Mouse (Mus musculus): ENCODE measurements around the gene Prrx1. TPM values are rescaled to one million over a fixed set of nuclear protein-coding genes. Genes with fewer than 3 reads are reported as not detected.

Gene Prrx1
- polyA plus RNA-seq, 1 experiment from 2014 or later = 3.9 TPM

GRCm38 (mm10) chr1:163305956-163306355 lies 7.6 kb downstream of the Prrx1 start:
- 52% methylated on average over 1 of the region's 1 CpGs for WGBS
- Histone ChIP-seq H3K36me3 (ENCODE audit: control insufficient read depth, insufficient read depth, low read length) (no peaks in the 10 kb centered on the region), H3K9me3 (ENCODE audit: control insufficient read depth, low read length) (no peaks in the 10 kb centered on the region), H3K9ac (ENCODE audit: low read depth, low read length) (no peak overlapping the region), H3K4me2 (ENCODE audit: low read length) (no peak overlapping the region), H3K27me3 (replicated peaks; ENCODE audit: control insufficient read depth, insufficient read depth, low read length) (peaks cover 37% of the 10 kb centered on the region), H3K4me3 (ENCODE audit: low read length) (no peak overlapping the region), H3K4me1 (ENCODE audit: control insufficient read depth, insufficient read depth, low read depth, low read length) (peaks cover 3% of the 10 kb centered on the region), H3K27ac (ENCODE audit: low read depth, low read length) (no peak overlapping the region)
- no peak for ATAC-seq

DNA sequence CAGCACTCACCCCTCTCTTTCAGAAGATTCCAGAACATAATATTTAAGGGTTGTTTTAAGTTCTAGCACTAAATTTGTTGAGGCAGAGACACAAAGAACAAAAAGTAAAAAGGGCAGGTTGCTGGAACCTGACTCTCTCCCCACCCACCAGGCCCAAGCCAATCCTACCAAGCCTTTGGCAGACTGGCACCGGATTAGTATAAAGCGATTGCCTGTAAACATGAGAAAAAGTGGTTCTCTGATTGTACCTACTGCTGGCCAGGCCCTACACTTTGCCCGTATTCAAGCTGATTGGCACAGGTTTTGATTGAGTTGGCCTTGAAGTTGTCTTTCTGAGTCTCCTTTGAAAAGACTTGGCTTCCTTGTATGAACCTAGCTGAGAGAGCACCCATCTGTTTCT lies 8.7 kb downstream of the Prrx1 start:
- Histone ChIP-seq H3K36me3 (ENCODE audit: control insufficient read depth, insufficient read depth, low read length) (no peaks in the 10 kb centered on the region), H3K27me3 (replicated peaks; ENCODE audit: control insufficient read depth, insufficient read depth, low read length) (peaks cover 26% of the 10 kb centered on the region), H3K4me1 (ENCODE audit: control insufficient read depth, insufficient read depth, low read depth, low read length) (peaks cover 3% of the 10 kb centered on the region), H3K9me3 (ENCODE audit: control insufficient read depth, low read length) (no peaks in the 10 kb centered on the region), H3K4me3 (ENCODE audit: low read length) (no peak overlapping the region), H3K4me2 (ENCODE audit: low read length) (no peak overlapping the region), H3K9ac (ENCODE audit: low read depth, low read length) (no peak overlapping the region), H3K27ac (ENCODE audit: low read depth, low read length) (no peak overlapping the region)
- no peak for ATAC-seq
- 82% methylated on average over 3 of the region's 3 CpGs for WGBS

GRCm38 (mm10) chr1:163302292-163302691 lies 11.2 kb downstream of the Prrx1 start:
- ATAC-seq = no peak
- Histone ChIP-seq H3K4me3 (ENCODE audit: low read length) (no peak overlapping the region), H3K36me3 (ENCODE audit: control insufficient read depth, insufficient read depth, low read length) (no peaks in the 10 kb centered on the region), H3K9ac (ENCODE audit: low read depth, low read length) (no peak overlapping the region), H3K27me3 (replicated peaks; ENCODE audit: control insufficient read depth, insufficient read depth, low read length) (peaks cover 8% of the 10 kb centered on the region), H3K4me1 (ENCODE audit: control insufficient read depth, insufficient read depth, low read depth, low read length) (no peaks in the 10 kb centered on the region), H3K4me2 (ENCODE audit: low read length) (no peak overlapping the region), H3K27ac (ENCODE audit: low read depth, low read length) (no peak overlapping the region), H3K9me3 (ENCODE audit: control insufficient read depth, low read length) (no peaks in the 10 kb centered on the region)
- 57% methylated on average over 6 of the region's 6 CpGs for WGBS

- H3K4me3 ChIP-seq (ENCODE audit: low read length) = no peak overlapping the region
- 82% methylated on average over 4 of the region's 4 CpGs for WGBS
- no peak overlapping the region for H3K4me2 ChIP-seq (ENCODE audit: low read length)
- H3K27me3 ChIP-seq (replicated peaks; ENCODE audit: control insufficient read depth, insufficient read depth, low read length) = no peaks in the 10 kb centered on the region
- H3K27ac ChIP-seq (ENCODE audit: low read depth, low read length) = no peak overlapping the region
- no peaks in the 10 kb centered on the region for H3K36me3 ChIP-seq (ENCODE audit: control insufficient read depth, insufficient read depth, low read length)
- H3K9ac ChIP-seq (ENCODE audit: low read depth, low read length) = no peak overlapping the region
- ATAC-seq = no peak
- no peaks in the 10 kb centered on the region for H3K9me3 ChIP-seq (ENCODE audit: control insufficient read depth, low read length)
- no peaks in the 10 kb centered on the region for H3K4me1 ChIP-seq (ENCODE audit: control insufficient read depth, insufficient read depth, low read depth, low read length)
Measured at GRCm38 (mm10) chr1:163293152-163293551, 20.4 kb downstream of the Prrx1 start.

- Histone ChIP-seq H3K27ac (ENCODE audit: low read depth, low read length) (no peak overlapping the region), H3K4me1 (ENCODE audit: control insufficient read depth, insufficient read depth, low read depth, low read length) (no peaks in the 10 kb centered on the region), H3K36me3 (ENCODE audit: control insufficient read depth, insufficient read depth, low read length) (no peaks in the 10 kb centered on the region), H3K27me3 (replicated peaks; ENCODE audit: control insufficient read depth, insufficient read depth, low read length) (no peaks in the 10 kb centered on the region), H3K4me2 (ENCODE audit: low read length) (no peak overlapping the region), H3K9ac (ENCODE audit: low read depth, low read length) (no peak overlapping the region), H3K4me3 (ENCODE audit: low read length) (no peak overlapping the region), H3K9me3 (ENCODE audit: control insufficient read depth, low read length) (no peaks in the 10 kb centered on the region)
- WGBS = 68% methylated on average over 2 of the region's 2 CpGs
- no peak for ATAC-seq
Measured at GRCm38 (mm10) chr1:163291925-163292324, 21.6 kb downstream of the Prrx1 start.

GRCm38 (mm10) chr1:163289131-163289530 lies 24.4 kb downstream of the Prrx1 start:
- 89% methylated on average over 7 of the region's 7 CpGs for WGBS
- H3K4me2 ChIP-seq (ENCODE audit: low read length) = no peak overlapping the region
- H3K4me3 ChIP-seq (ENCODE audit: low read length) = no peak overlapping the region
- H3K9ac ChIP-seq (ENCODE audit: low read depth, low read length) = no peak overlapping the region
- no peak for ATAC-seq
- H3K27ac ChIP-seq (ENCODE audit: low read depth, low read length) = no peak overlapping the region
- no peaks in the 10 kb centered on the region for H3K27me3 ChIP-seq (replicated peaks; ENCODE audit: control insufficient read depth, insufficient read depth, low read length)
- H3K4me1 ChIP-seq (ENCODE audit: control insufficient read depth, insufficient read depth, low read depth, low read length) = no peaks in the 10 kb centered on the region
- H3K36me3 ChIP-seq (ENCODE audit: control insufficient read depth, insufficient read depth, low read length) = no peaks in the 10 kb centered on the region
- H3K9me3 ChIP-seq (ENCODE audit: control insufficient read depth, low read length) = no peaks in the 10 kb centered on the region

DNA sequence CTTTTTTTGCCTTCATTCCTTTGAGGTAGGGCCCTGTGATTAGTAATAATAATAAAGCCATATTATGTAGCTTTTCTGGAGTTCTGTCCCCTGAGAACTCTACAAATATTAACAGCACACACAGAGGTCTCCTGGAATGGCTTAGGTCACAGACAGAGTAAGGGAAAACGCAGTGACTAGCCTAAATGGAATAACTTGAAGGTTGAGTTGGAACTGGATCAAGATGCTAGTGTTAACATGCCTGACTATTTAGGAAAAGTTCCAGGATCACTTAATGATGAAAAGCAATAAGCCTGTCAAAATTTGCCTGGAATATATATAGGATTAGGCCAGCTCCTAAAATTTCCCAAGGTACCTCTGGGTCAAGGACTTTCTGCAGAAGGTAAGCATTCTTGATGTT lies 28.0 kb downstream of the Prrx1 start:
- no peak overlapping the region for H3K27ac ChIP-seq (ENCODE audit: low read depth, low read length)
- peaks cover 6% of the 10 kb centered on the region for H3K4me1 ChIP-seq (ENCODE audit: control insufficient read depth, insufficient read depth, low read depth, low read length)
- no peak overlapping the region for H3K9ac ChIP-seq (ENCODE audit: low read depth, low read length)
- H3K27me3 ChIP-seq (replicated peaks; ENCODE audit: control insufficient read depth, insufficient read depth, low read length) = no peaks in the 10 kb centered on the region
- WGBS = 70% methylated on average over 1 of the region's 1 CpGs
- H3K4me2 ChIP-seq (ENCODE audit: low read length) = no peak overlapping the region
- no peak overlapping the region for H3K4me3 ChIP-seq (ENCODE audit: low read length)
- H3K9me3 ChIP-seq (ENCODE audit: control insufficient read depth, low read length) = no peaks in the 10 kb centered on the region
- H3K36me3 ChIP-seq (ENCODE audit: control insufficient read depth, insufficient read depth, low read length) = no peaks in the 10 kb centered on the region
- no peak for ATAC-seq

- H3K27ac ChIP-seq (ENCODE audit: low read depth, low read length) = no peak overlapping the region
- H3K4me1 ChIP-seq (ENCODE audit: control insufficient read depth, insufficient read depth, low read depth, low read length) = peaks cover 6% of the 10 kb centered on the region
- H3K4me3 ChIP-seq (ENCODE audit: low read length) = no peak overlapping the region
- WGBS = 32% methylated on average over 3 of the region's 3 CpGs
- ATAC-seq = no peak
- no peaks in the 10 kb centered on the region for H3K9me3 ChIP-seq (ENCODE audit: control insufficient read depth, low read length)
- H3K36me3 ChIP-seq (ENCODE audit: control insufficient read depth, insufficient read depth, low read length) = no peaks in the 10 kb centered on the region
- no peak overlapping the region for H3K4me2 ChIP-seq (ENCODE audit: low read length)
- no peak overlapping the region for H3K9ac ChIP-seq (ENCODE audit: low read depth, low read length)
- no peaks in the 10 kb centered on the region for H3K27me3 ChIP-seq (replicated peaks; ENCODE audit: control insufficient read depth, insufficient read depth, low read length)
Measured at GRCm38 (mm10) chr1:163285136-163285535, 28.4 kb downstream of the Prrx1 start.

DNA sequence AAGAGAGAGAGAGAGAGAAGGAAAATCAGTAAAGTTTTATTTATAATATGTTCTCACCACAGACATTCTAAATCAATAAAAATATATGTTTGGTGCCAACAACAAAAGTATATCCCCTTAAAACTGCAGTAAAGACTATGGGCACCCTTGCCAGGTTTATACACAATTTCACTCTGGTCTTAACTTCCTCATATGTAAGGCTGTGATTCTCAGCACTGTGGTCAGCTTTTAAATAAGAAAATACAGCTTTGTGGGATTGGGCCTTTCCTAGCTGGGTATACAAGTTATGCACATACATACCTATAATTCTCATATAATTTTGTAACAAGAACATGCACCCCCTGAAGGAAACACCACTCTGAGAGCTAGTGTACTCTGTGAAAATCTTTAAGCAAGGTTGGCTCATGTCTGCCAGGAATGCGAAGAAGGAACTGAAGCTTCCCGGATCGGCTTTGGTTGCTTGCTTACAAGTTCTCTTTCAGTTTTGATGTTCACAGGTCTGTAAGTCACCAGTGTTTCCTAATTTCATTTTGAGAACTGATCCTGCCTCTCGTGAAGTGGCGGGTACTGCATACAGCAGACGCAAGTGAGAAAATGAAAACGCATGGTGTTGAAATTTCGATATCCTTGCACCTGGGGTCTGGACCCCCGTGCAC lies 29.4 kb downstream of the Prrx1 start:
- Histone ChIP-seq H3K4me2 (ENCODE audit: low read length) (no peak overlapping the region), H3K4me1 (ENCODE audit: control insufficient read depth, insufficient read depth, low read depth, low read length) (peaks cover 6% of the 10 kb centered on the region), H3K4me3 (ENCODE audit: low read length) (no peak overlapping the region), H3K36me3 (ENCODE audit: control insufficient read depth, insufficient read depth, low read length) (no peaks in the 10 kb centered on the region), H3K27ac (ENCODE audit: low read depth, low read length) (no peak overlapping the region), H3K9ac (ENCODE audit: low read depth, low read length) (no peak overlapping the region), H3K27me3 (replicated peaks; ENCODE audit: control insufficient read depth, insufficient read depth, low read length) (no peaks in the 10 kb centered on the region), H3K9me3 (ENCODE audit: control insufficient read depth, low read length) (no peaks in the 10 kb centered on the region)
- WGBS = 90% methylated on average over 9 of the region's 9 CpGs
- ATAC-seq = no peak

Data from hindbrain, embryonic 16.5 days (tissue).